Mouse (Mus musculus) layer of hippocampus, postnatal 36 days (tissue): Measurements from ENCODE around the gene Cnnm1. TPM values are rescaled to one million over a fixed set of nuclear protein-coding genes. Genes with fewer than 3 reads are reported as not detected.

Experiments used
- DNase-seq, 2 experiments: peaks; one replicate each; pipeline ENCODE4 v3.0.0; 2022
- total RNA-seq, 2 experiments: library from RNA; stranded (reverse); gene quantifications; 2 replicates each; pipeline ENCODE4 v1.2.3; 2021

Gene Cnnm1
- total RNA-seq, 2 experiments from 2014 or later = 106 to 110 TPM

DNA sequence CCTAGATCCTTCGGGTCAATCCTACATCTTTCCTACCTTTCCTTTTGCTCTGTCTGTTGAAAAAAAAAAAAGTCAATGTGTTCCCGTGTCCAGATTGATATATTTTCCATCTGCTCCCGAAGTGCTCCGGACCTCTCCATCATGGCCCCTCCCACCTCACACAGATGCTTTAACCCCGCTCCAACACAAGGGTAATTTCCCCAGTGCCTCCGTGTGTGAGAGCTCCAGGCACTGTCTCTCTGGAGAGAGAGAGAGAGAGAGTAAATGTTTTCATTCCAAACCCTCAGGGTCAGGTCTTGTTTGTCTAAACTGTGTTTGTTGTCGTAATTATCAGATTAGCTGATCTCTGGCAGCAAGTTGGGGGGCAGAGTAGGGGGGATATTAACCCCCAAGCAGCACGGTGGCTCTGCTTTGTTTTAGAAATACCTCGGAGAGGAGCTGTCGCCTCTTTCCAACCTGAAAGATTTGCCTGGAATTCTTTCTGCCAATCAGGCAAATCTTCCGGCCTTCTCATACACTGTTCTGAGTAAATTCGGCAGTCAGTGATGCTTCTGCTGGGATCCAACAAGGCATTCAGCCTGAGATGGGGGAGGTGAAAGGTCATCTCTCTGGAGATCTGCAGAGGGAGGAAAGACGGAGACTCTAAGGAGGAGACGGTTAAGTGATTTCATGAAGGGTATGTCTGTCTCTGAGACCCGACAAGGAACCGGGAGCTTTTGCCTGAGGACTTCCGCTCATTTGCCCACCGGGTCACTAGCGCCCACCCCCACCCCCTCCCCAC is 106.3 kb downstream of the Cnnm1 start:
- no peak for DNase-seq

Other genes with a start within 250 kb of the Cnnm1 start
- gene Hpse2, start 52.1 kb upstream of the Cnnm1 start, total RNA-seq = under 1 TPM; 0.20 to 0.40 TPM
- gene Got1, start 84.2 kb downstream of the Cnnm1 start, total RNA-seq = 100 to 1,000 TPM; 308 to 355 TPM
- not detected for gene Nkx2-3, start 171.9 kb downstream of the Cnnm1 start, total RNA-seq
- gene Slc25a28, start 234.4 kb downstream of the Cnnm1 start, total RNA-seq = 10 to 100 TPM; 43.3 to 43.6 TPM
- gene Entpd7, start 249.2 kb downstream of the Cnnm1 start, total RNA-seq = 10 to 100 TPM; 20.1 to 21.6 TPM